Mouse (Mus musculus) cerebellum, adult 2 months (tissue): ENCODE data around the gene D030056L22Rik. TPM values are rescaled to one million over a fixed set of nuclear protein-coding genes. Genes with fewer than 3 reads are reported as not detected.

Source experiments
- DNase-seq, 2 experiments: peaks; one replicate each; pipeline ENCODE4 v3.0.0; 2021
- H3K27ac ChIP-seq: fragments of 200-500 bp; 2 replicates; pipeline ENCODE4 v1.5.1; 2012; ENCODE audit warnings: low read length, control low read depth, inconsistent platforms; ENCODE audit not compliant: insufficient read depth
- H3K27me3 ChIP-seq: fragments of 200-500 bp; 2 replicates; pipeline ENCODE4 v1.6.1; 2012; ENCODE audit warnings: inconsistent platforms, mild to moderate bottlenecking, low read length, moderate library complexity; ENCODE audit not compliant: control insufficient read depth, insufficient read depth
- H3K4me1 ChIP-seq: fragments of 200-500 bp; 2 replicates; pipeline ENCODE4 v1.6.1; 2011; ENCODE audit warnings: low read length; ENCODE audit not compliant: control insufficient read depth, insufficient read depth
- H3K4me3 ChIP-seq: fragments of 200-500 bp; replicated peaks from 2 replicates; pipeline ENCODE3; 2011; ENCODE audit warnings: mild to moderate bottlenecking, low read depth, low read length, control low read depth; ENCODE audit not compliant: insufficient read depth
- CTCF ChIP-seq: fragments of 200-500 bp; IDR thresholded peaks from 2 replicates; pipeline ENCODE4 v1.5.1; 2011; ENCODE audit warnings: low read depth, mild to moderate bottlenecking, control low read depth, low read length, moderate library complexity, borderline replicate concordance; ENCODE audit not compliant: insufficient read depth
- POLR2A ChIP-seq: fragments of 200-500 bp; IDR thresholded peaks from 2 replicates; pipeline ENCODE4 v1.6.1; 2011; ENCODE audit warnings: low read length, control low read depth, borderline replicate concordance; ENCODE audit not compliant: insufficient read depth
- WGBS: fragments of 180-500 bp; shearing (Covaris S2); methylation state at CpG from one replicate; pipeline ENCODE4 v1.1.7; 2018; 5-methylcytosine and 5-hydroxymethylcytosine counted together
- polyA plus RNA-seq: library from polyadenylated mRNA; depleted of rRNA; stranded (reverse); fragments of >200 nt; gene quantifications from 2 replicates; pipeline ENCODE4 v1.2.3, GENCODE M21; 2012

Gene D030056L22Rik
- polyA plus RNA-seq, 1 experiment, result 28.8 TPM

GRCm38 (mm10) chr19:18682142-18682541, 30.9 kb upstream of the D030056L22Rik start:
- H3K4me3 ChIP-seq, result no peak overlapping the region
- H3K27ac ChIP-seq, result no peak overlapping the region
- H3K4me1 ChIP-seq, result no peaks in the 10 kb centered on the region
- TF ChIP-seq CTCF (0 out of 2 replicates have a peak, but pooled peaks have one; percentile 10), POLR2A (no peak)
- no peaks in the 10 kb centered on the region for H3K27me3 ChIP-seq
- 42% methylated on average over 4 of the region's 4 CpGs for WGBS
- no peak for DNase-seq

GRCm38 (mm10) chr19:18687556-18687955, 25.4 kb upstream of the D030056L22Rik start:
- H3K27ac ChIP-seq, result no peak overlapping the region
- 73% methylated on average over 3 of the region's 3 CpGs for WGBS
- no peaks in the 10 kb centered on the region for H3K4me1 ChIP-seq
- TF ChIP-seq POLR2A (no peak), CTCF (peak; percentile 75)
- no peak overlapping the region for H3K4me3 ChIP-seq
- DNase-seq, result peak; percentile 39 to 43
- no peaks in the 10 kb centered on the region for H3K27me3 ChIP-seq

- Histone ChIP-seq H3K4me3 (no peak overlapping the region), H3K27ac (no peak overlapping the region), H3K27me3 (no peaks in the 10 kb centered on the region), H3K4me1 (no peaks in the 10 kb centered on the region)
- no peak for DNase-seq
- WGBS, result 75% methylated on average over 3 of the region's 3 CpGs
- TF ChIP-seq CTCF, result no peak
- TF ChIP-seq POLR2A, result no peak
These were observed 20.8 kb upstream of the D030056L22Rik start for GRCm38 (mm10) chr19:18692176-18692575.

- Histone ChIP-seq H3K4me3 (no peak overlapping the region), H3K4me1 (no peaks in the 10 kb centered on the region), H3K27ac (no peak overlapping the region), H3K27me3 (no peaks in the 10 kb centered on the region)
- no peak for DNase-seq
- no peak for TF ChIP-seq CTCF
- no peak for TF ChIP-seq POLR2A
- 78% methylated on average over 2 of the region's 2 CpGs for WGBS
These were observed 20.2 kb upstream of the D030056L22Rik start for GRCm38 (mm10) chr19:18692768-18693167.

GRCm38 (mm10) chr19:18695116-18695515, 17.9 kb upstream of the D030056L22Rik start:
- TF ChIP-seq POLR2A (no peak), CTCF (no peak)
- WGBS, result 92% methylated on average over 3 of the region's 3 CpGs
- H3K4me3 ChIP-seq, result no peak overlapping the region
- no peak overlapping the region for H3K27ac ChIP-seq
- H3K27me3 ChIP-seq, result no peaks in the 10 kb centered on the region
- DNase-seq, result no peak
- no peaks in the 10 kb centered on the region for H3K4me1 ChIP-seq

- WGBS, result 94% methylated on average over 1 of the region's 1 CpGs
- H3K27me3 ChIP-seq, result no peaks in the 10 kb centered on the region
- H3K4me3 ChIP-seq, result no peak overlapping the region
- H3K4me1 ChIP-seq, result no peaks in the 10 kb centered on the region
- no peak overlapping the region for H3K27ac ChIP-seq
- TF ChIP-seq POLR2A, result no peak
- no peak for TF ChIP-seq CTCF
- no peak for DNase-seq
These were observed 17.4 kb upstream of the D030056L22Rik start for GRCm38 (mm10) chr19:18695552-18695951.

- no peak overlapping the region for H3K4me3 ChIP-seq
- peaks cover 4% of the 10 kb centered on the region; the same call in 1 of the 2 replicates for H3K4me1 ChIP-seq
- no peak overlapping the region for H3K27ac ChIP-seq
- H3K27me3 ChIP-seq, result no peaks in the 10 kb centered on the region
- TF ChIP-seq POLR2A (no peak), CTCF (no peak)
- peak; percentile 34 to 66 for DNase-seq
These were observed 4.9 kb upstream of the D030056L22Rik start for GRCm38 (mm10) chr19:18708101-18708500.

GRCm38 (mm10) chr19:18710903-18711302, 2.1 kb upstream of the D030056L22Rik start:
- no peak for DNase-seq
- no peaks in the 10 kb centered on the region for H3K27me3 ChIP-seq
- no peak overlapping the region for H3K27ac ChIP-seq
- no peak for TF ChIP-seq CTCF
- no peak for TF ChIP-seq POLR2A
- no peak overlapping the region for H3K4me3 ChIP-seq
- WGBS, result 36% methylated on average over 6 of the region's 6 CpGs
- peaks cover 4% of the 10 kb centered on the region; the same call in 1 of the 2 replicates for H3K4me1 ChIP-seq

GRCm38 (mm10) chr19:18711589-18711988, 1.4 kb upstream of the D030056L22Rik start:
- H3K4me3 ChIP-seq, result no peak overlapping the region
- TF ChIP-seq POLR2A (no peak), CTCF (no peak)
- no peak overlapping the region for H3K27ac ChIP-seq
- 80% methylated on average over 9 of the region's 9 CpGs for WGBS
- DNase-seq, result no peak
- H3K4me1 ChIP-seq, result peaks cover 4% of the 10 kb centered on the region; the same call in 1 of the 2 replicates
- no peaks in the 10 kb centered on the region for H3K27me3 ChIP-seq
